Mouse (Mus musculus) right cerebral cortex, postnatal 10 days (tissue): ENCODE results near the gene Fem1b.
"Not testable (repeated sequence)": the region's sequence is repeated elsewhere in the genome, so short reads cannot be mapped to it uniquely, and the experiment has no call there.

Source experiments
- DNase-seq, 2 experiments: peaks; one replicate each; pipeline ENCODE4 v3.0.0; 2021; ENCODE audit warnings: low spot score in 2 of 2

Fem1b gene

GRCm38 (mm10) chr9:62827939-62828652 lies 16.4 kb upstream of the Fem1b start:
- DNase-seq: peak in 1 of 2 experiments; percentile 64

GRCm38 (mm10) chr9:62826456-62826855 lies 14.7 kb upstream of the Fem1b start:
- DNase-seq: no peak

- DNase-seq: no peak
Measured at GRCm38 (mm10) chr9:62825791-62826393, 14.2 kb upstream of the Fem1b start.

GRCm38 (mm10) chr9:62821811-62822210 lies 10.1 kb upstream of the Fem1b start:
- no peak for DNase-seq

GRCm38 (mm10) chr9:62820829-62821228 lies 9.1 kb upstream of the Fem1b start:
- no peak for DNase-seq

- DNase-seq: not testable (repeated sequence)
Measured at GRCm38 (mm10) chr9:62819910-62820309, 8.2 kb upstream of the Fem1b start.

GRCm38 (mm10) chr9:62819494-62819893 lies 7.8 kb upstream of the Fem1b start:
- no peak for DNase-seq

GRCm38 (mm10) chr9:62817828-62818614 lies 6.3 kb upstream of the Fem1b start:
- DNase-seq: no peak

GRCm38 (mm10) chr9:62817099-62817571 lies 5.4 kb upstream of the Fem1b start:
- peak; percentile 58 to 79 for DNase-seq

GRCm38 (mm10) chr9:62816323-62817098 lies 4.8 kb upstream of the Fem1b start:
- DNase-seq: no peak

- no peak for DNase-seq
Measured at GRCm38 (mm10) chr9:62814751-62815150, 3.0 kb upstream of the Fem1b start.

GRCm38 (mm10) chr9:62812216-62813049 lies 699 bp upstream of the Fem1b start:
- no peak for DNase-seq

GRCm38 (mm10) chr9:62810543-62811515 lies 905 bp downstream of the Fem1b start:
- peak; percentile 70 to 80 for DNase-seq

- DNase-seq: no peak
Measured at GRCm38 (mm10) chr9:62810095-62810494, 1.6 kb downstream of the Fem1b start.

- not testable (repeated sequence) for DNase-seq
Measured at GRCm38 (mm10) chr9:62799218-62799617, 12.5 kb downstream of the Fem1b start.

GRCm38 (mm10) chr9:62789856-62790255 lies 21.9 kb downstream of the Fem1b start:
- DNase-seq: no peak

GRCm38 (mm10) chr9:62786721-62787120 lies 25.0 kb downstream of the Fem1b start:
- no peak for DNase-seq

GRCm38 (mm10) chr9:62784233-62784632 lies 27.5 kb downstream of the Fem1b start:
- DNase-seq: no peak

GRCm38 (mm10) chr9:62782976-62783781 lies 28.6 kb downstream of the Fem1b start:
- peak; percentile 92 to 95 for DNase-seq
